Mouse (Mus musculus) small intestine, adult 2 months (tissue): ENCODE data around the gene Lonp2. TPM values are rescaled to one million over a fixed set of nuclear protein-coding genes. Genes with fewer than 3 reads are reported as not detected.

ENCODE experiments used
- H3K27ac ChIP-seq: fragments of 200-500 bp; 2 replicates; pipeline ENCODE4 v1.5.1; 2012; ENCODE audit warnings: low read depth, low read length, control low read depth, inconsistent platforms; ENCODE audit not compliant: insufficient read depth
- H3K27me3 ChIP-seq: fragments of 200-500 bp; 2 replicates; pipeline ENCODE4 v1.6.1; 2012; ENCODE audit warnings: mild to moderate bottlenecking, moderate library complexity, low read length, inconsistent platforms; ENCODE audit not compliant: control insufficient read depth, insufficient read depth
- H3K36me3 ChIP-seq: fragments of 200-500 bp; 2 replicates; pipeline ENCODE4 v1.6.1; 2012; ENCODE audit warnings: mild to moderate bottlenecking, low read length, control low read depth, inconsistent platforms; ENCODE audit not compliant: control insufficient read depth, insufficient read depth
- H3K4me1 ChIP-seq: fragments of 200-500 bp; 2 replicates; pipeline ENCODE4 v1.6.1; 2012; ENCODE audit warnings: low read length, inconsistent platforms, mixed read lengths; ENCODE audit not compliant: control insufficient read depth, insufficient read depth, insufficient read length
- H3K4me3 ChIP-seq: fragments of 200-500 bp; 2 replicates; pipeline ENCODE4 v1.5.1; 2012; ENCODE audit warnings: low read depth, mild to moderate bottlenecking, control low read depth, inconsistent platforms, low read length, moderate library complexity
- CTCF ChIP-seq: fragments of 200-500 bp; IDR thresholded peaks from 2 replicates; pipeline ENCODE4 v1.5.1; 2012; ENCODE audit warnings: low read depth, mild to moderate bottlenecking, control low read depth, inconsistent platforms, low read length, moderate library complexity, mixed read lengths; ENCODE audit not compliant: insufficient replicate concordance, insufficient read length; ENCODE audit errors: extremely low read depth
- POLR2A ChIP-seq: fragments of 200-500 bp; IDR thresholded peaks from 2 replicates; pipeline ENCODE4 v1.6.1; 2012; ENCODE audit warnings: low read depth, mild to moderate bottlenecking, control low read depth, inconsistent platforms, low read length, moderate library complexity
- WGBS: fragments of 180-500 bp; shearing (Covaris S2); methylation state at CpG from one replicate; pipeline ENCODE4 v1.1.7; 2018; 5-methylcytosine and 5-hydroxymethylcytosine counted together
- polyA plus RNA-seq: library from polyadenylated mRNA; depleted of rRNA; stranded (reverse); fragments of >200 nt; gene quantifications from 2 replicates; pipeline ENCODE4 v1.2.3, GENCODE M21; 2012

The Lonp2 gene
- polyA plus RNA-seq, 1 experiment, result 59.5 TPM

DNA sequence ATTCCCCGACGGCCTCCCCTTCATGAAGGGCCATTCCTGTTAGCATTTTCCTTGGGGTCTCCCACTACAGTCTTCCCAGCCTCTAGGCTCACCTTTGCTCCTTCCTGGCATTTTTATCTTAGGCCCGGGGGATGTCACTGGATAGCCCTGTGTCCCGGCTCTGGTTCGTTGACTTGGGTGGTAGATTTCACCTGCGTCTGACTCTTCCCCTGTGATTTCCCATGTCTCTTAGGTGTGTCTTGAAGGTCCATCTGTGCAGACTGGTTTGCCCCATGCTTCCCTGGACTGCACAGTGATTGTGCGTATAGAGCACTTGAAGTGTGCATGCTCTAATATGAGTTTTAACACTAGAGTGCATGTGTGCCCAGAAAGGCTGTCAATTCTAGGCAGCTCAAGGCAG, 1.1 kb downstream of the Lonp2 start:
- Histone ChIP-seq H3K4me1 (peaks cover 6% of the 10 kb centered on the region; the same call in 1 of the 2 replicates), H3K27me3 (no peaks in the 10 kb centered on the region), H3K27ac (peak overlapping the region; percentile 47), H3K4me3 (peak overlapping the region; percentile 99), H3K36me3 (no peaks in the 10 kb centered on the region)
- TF ChIP-seq CTCF (no peak), POLR2A (no peak)
- 7% methylated on average over 7 of the region's 7 CpGs for WGBS

DNA sequence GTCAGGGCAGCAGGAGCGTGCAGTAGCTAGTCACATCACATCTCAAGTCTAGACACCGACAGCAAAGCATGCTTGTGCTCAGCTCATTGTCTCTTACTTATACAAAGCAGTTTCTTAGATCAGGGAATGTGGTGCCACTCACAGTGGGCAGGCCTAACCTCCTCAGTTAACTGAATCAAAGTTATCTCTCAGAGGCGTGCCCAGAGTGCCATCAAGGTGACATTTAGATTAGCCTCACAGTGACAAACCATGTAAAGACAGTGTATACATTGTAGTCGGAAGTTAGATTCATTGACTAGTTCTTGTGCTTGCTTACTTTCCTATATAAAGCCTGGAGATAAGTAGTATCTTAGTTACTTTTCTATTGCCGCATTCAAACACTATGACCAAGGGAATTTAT, 6.4 kb downstream of the Lonp2 start:
- WGBS, result 59% methylated on average over 5 of the region's 5 CpGs
- no peak overlapping the region for H3K27ac ChIP-seq
- TF ChIP-seq CTCF (no peak), POLR2A (no peak)

DNA sequence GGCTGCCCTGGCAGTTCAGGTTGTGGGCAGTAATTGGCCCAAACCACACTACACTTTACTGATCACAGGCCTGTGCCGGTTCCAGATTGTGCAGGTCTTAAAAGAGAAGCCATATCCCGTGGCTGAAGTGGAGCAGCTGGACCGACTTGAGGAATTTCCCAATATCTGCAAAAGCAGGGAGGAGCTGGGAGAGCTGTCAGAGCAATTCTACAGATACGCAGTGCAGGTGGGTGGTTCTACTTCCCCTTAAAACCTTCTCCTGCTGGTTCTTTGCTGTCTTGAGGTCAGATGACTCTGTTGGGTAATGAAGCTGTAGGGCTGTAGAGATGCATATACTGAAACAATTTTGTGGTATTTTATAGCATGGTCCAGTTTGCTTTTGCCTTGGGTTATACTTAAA, 7.6 kb downstream of the Lonp2 start:
- Histone ChIP-seq H3K27ac (no peak overlapping the region), H3K4me3 (no peak overlapping the region), H3K4me1 (peaks cover 8% of the 10 kb centered on the region; the same call in 1 of the 2 replicates), H3K27me3 (no peaks in the 10 kb centered on the region), H3K36me3 (peaks cover 35% of the 10 kb centered on the region)
- TF ChIP-seq CTCF (no peak), POLR2A (no peak)
- WGBS, result 78% methylated on average over 4 of the region's 4 CpGs

More for the DNA sequence above, 6.4 kb downstream of the Lonp2 start:
- H3K36me3 ChIP-seq, result peaks cover 28% of the 10 kb centered on the region
- H3K4me1 ChIP-seq, result peaks cover 9% of the 10 kb centered on the region; the same call in 1 of the 2 replicates
- H3K4me3 ChIP-seq, result no peak overlapping the region
- no peaks in the 10 kb centered on the region for H3K27me3 ChIP-seq

DNA sequence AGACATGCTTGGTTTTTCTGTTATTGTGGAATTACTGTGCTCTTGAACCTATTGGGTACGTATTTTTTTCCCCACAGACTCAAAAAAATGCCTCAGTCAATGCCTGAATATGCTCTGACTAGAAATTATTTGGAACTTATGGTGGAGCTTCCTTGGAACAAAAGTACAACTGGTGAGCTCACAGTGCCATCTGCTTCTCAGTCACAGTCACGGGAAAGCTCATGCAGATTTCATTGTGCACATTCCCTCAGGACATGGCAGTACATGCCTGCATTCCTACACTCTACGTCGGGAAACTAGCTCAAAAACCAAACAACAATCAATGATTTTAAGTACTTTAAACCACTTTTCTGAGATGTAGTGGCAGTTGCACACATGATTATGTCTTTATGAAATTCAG, 14.0 kb downstream of the Lonp2 start:
- Histone ChIP-seq H3K27ac (no peak overlapping the region), H3K4me1 (no peaks in the 10 kb centered on the region), H3K27me3 (no peaks in the 10 kb centered on the region), H3K36me3 (peaks cover 68% of the 10 kb centered on the region), H3K4me3 (no peak overlapping the region)
- TF ChIP-seq POLR2A, result no peak
- no peak for TF ChIP-seq CTCF
- 95% methylated on average over 4 of the region's 4 CpGs for WGBS

DNA sequence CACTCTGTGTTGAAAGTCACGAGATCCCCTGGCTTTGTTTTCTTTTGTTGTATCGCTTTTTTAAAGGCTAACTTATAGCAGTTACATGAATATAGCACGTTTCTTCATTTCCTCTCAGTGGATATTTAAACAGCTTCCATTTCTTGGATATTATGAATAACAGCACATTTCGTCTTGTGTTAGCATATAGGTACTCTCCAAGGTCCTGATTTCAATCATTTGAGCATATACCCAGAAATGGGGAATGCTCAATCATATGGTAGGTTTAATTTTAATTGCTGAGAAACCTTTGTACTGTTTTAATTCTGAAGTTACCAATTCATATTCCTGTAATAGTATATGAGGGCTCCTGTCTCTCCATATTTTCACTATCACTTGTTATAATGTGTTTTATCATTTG, 15.1 kb downstream of the Lonp2 start:
- 91% methylated on average over 4 of the region's 4 CpGs for WGBS
- Histone ChIP-seq H3K27ac (no peak overlapping the region), H3K36me3 (peaks cover 63% of the 10 kb centered on the region), H3K4me1 (no peaks in the 10 kb centered on the region), H3K4me3 (no peak overlapping the region), H3K27me3 (no peaks in the 10 kb centered on the region)
- no peak for TF ChIP-seq POLR2A
- no peak for TF ChIP-seq CTCF

DNA sequence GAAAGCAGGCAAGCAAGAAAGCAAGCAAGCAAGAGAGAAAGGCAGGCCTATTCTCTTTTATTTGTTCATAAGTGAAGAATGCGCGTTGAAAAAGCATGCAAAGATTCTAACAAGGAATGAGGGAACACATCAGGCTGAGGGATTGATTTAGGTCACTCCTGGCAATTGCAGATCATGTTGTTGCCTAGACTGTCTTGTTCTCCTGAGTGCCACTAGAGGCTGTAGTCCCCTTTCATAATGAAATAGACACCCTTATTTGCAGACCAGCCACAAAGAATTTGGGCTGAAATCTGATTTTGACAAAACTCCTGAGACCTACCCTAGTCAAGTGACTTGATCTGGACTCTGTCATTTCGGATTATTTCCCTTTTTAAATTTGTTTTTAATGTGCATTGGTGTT, 18.8 kb downstream of the Lonp2 start:
- Histone ChIP-seq H3K36me3 (peaks cover 45% of the 10 kb centered on the region), H3K4me1 (no peaks in the 10 kb centered on the region), H3K27me3 (no peaks in the 10 kb centered on the region), H3K27ac (no peak overlapping the region), H3K4me3 (no peak overlapping the region)
- 91% methylated on average over 3 of the region's 3 CpGs for WGBS
- TF ChIP-seq POLR2A (no peak), CTCF (no peak)

DNA sequence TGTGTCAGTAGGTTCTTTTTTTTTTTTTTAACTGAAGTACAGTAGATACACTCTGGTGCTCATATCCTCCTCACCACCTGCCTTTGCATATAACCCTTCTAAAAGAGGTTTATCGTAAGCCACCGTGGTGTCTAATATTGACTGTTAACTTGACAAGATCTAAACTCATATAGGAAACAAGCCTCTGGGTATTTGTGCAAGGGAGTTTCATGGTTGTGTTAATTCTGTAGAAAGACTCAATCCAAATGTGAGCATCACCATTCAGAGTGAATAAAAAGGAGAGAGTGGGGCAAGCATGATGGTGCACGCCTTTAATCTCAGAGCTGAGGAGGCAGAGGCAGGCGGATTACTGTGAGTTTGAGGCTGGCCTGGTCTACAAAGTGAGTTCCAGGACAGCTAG, 20.8 kb downstream of the Lonp2 start:
- Histone ChIP-seq H3K27ac (no peak overlapping the region), H3K4me1 (no peaks in the 10 kb centered on the region), H3K36me3 (peaks cover 38% of the 10 kb centered on the region), H3K4me3 (no peak overlapping the region), H3K27me3 (no peaks in the 10 kb centered on the region)
- no peak for TF ChIP-seq CTCF
- no peak for TF ChIP-seq POLR2A
- WGBS, result 96% methylated on average over 4 of the region's 4 CpGs

DNA sequence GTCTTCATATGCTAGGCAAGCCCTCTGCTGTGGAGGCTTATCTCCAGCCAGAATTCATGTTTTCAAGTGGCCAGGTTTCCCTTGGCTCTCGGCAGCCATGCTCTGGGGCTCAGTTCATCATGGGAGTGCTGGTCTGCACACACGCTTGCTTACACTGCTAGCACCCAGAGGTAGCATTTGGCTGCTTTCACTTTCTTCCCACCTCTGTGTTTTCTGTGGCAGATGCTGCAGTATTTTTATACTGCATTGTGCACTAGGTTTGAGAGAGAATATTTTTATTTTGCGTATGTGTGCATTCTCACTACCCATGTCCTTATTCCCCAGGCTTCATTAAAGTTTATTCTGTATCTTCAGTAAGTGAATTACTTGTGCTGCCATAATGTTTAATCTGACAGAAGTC, 23.9 kb downstream of the Lonp2 start:
- Histone ChIP-seq H3K4me3 (no peak overlapping the region), H3K27me3 (no peaks in the 10 kb centered on the region), H3K4me1 (no peaks in the 10 kb centered on the region), H3K27ac (no peak overlapping the region), H3K36me3 (peaks cover 39% of the 10 kb centered on the region)
- TF ChIP-seq POLR2A (no peak), CTCF (no peak)
- 90% methylated on average over 3 of the region's 3 CpGs for WGBS
